In the genomic region with DNA sequence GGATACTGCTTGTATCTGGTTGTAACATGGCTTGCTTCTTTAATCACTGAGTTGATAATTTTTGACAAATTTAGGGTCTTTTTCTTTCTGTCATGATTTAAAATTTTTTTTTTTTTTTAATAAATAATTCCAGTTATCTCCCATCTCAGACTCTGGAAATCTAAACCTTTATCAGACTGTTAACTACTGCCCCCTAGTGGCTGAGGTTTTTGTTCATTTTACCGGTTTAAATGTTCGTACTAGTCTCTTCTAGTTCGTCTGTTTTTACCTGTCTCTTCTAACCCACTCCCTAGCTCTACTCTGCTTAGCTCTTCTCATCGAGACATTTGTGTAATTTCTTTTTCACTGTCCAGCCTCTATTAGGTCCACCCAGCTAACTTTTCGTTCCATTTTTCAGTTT, we compare ENCODE assay signal across 10 mouse cellular contexts.
DNase-seq lines count a peak whose midpoint lies in the region; ATAC-seq and TF ChIP-seq lines count a peak whose summit lies in the region.
"Had no signal": no experiment of that assay in that cellular context is flagged by ENCODE, and none has a peak within 500 bp of the region (broad histone marks: within the 10 kb centered on the region; RNA-seq: fewer than 3 reads in every experiment).

No protein-coding gene starts in this region.

- no peak for ATAC-seq in lung, embryonic 14.5 days (ENCODE audit: insufficient read depth)
- no peak for ATAC-seq in megakaryocyte progenitor cell, adult 5-6 weeks (replicated peaks; ENCODE audit: poor library complexity)

- no peaks in the 10 kb centered on the region for H3K36me3 ChIP-seq in heart, adult 2 months (ENCODE audit: control insufficient read depth, insufficient read depth, low read length)
- H3K36me3 ChIP-seq in lung, embryonic 14.5 days (ENCODE audit: insufficient read depth): no peaks in the 10 kb centered on the region

- 35% methylated on average over 5 of the region's 5 CpGs for WGBS in heart, adult 2 months
- 37% methylated on average over 5 of the region's 5 CpGs for WGBS in lung, embryonic 14.5 days

- no peaks in the 10 kb centered on the region for H3K79me2 ChIP-seq in heart, adult 2 months (replicated peaks; ENCODE audit: control insufficient read depth, insufficient read depth, low read length)

- no peaks in the 10 kb centered on the region for H3K27me3 ChIP-seq in heart, adult 2 months (ENCODE audit: control insufficient read depth, insufficient read depth, low read length)
- no peaks in the 10 kb centered on the region for H3K27me3 ChIP-seq in lung, embryonic 14.5 days (ENCODE audit: insufficient read depth, low read length)

- no peak overlapping the region for H3K4me2 ChIP-seq in lung, embryonic 14.5 days

- H3K4me1 ChIP-seq in heart, adult 2 months (ENCODE audit: control insufficient read depth, insufficient read depth, low read length): no peaks in the 10 kb centered on the region
- no peaks in the 10 kb centered on the region for H3K4me1 ChIP-seq in lung, embryonic 14.5 days (ENCODE audit: insufficient read depth)

- H3K9me3 ChIP-seq in lung, embryonic 14.5 days (ENCODE audit: low read depth, low read length): no peaks in the 10 kb centered on the region

- no peak overlapping the region for H3K9ac ChIP-seq in heart, adult 2 months (ENCODE audit: low read depth, low read length)
- H3K9ac ChIP-seq in lung, embryonic 14.5 days: no peak overlapping the region

- TF ChIP-seq EP300 in heart, adult 2 months (IDR thresholded peaks at IDR 0.05; ENCODE audit: insufficient read depth, low read depth, low read length): no peak

- H3K4me3 ChIP-seq in heart, adult 2 months: no peak overlapping the region
- no peak overlapping the region for H3K4me3 ChIP-seq in lung, embryonic 14.5 days (ENCODE audit: low read depth, low read length)

- DNase-seq in heart, adult 2 months: no peak
- DNase-seq in heart, adult 11 months: no peak
- peak; percentile 86 for DNase-seq in lung, embryonic 14.5 days
- DNase-seq in lung, postnatal 4 days: no peak
- peak; percentile 54 for DNase-seq in R1 (ENCODE audit: low read depth, low spot score)
- peak; percentile 48 for DNase-seq in mesoderm, embryonic 11.5 days (ENCODE audit: low read depth, low spot score)
- DNase-seq in right cerebral cortex, adult 2 months (ENCODE audit: low spot score in 2 of 2): no peak
- DNase-seq: gastrocnemius, postnatal 36 days; kidney, adult 11 months had no signal

- peak; percentile 73 for TF ChIP-seq CTCF in heart, adult 2 months (IDR thresholded peaks at IDR 0.05)
- peak; percentile 58 for TF ChIP-seq CTCF in lung, embryonic 14.5 days (IDR thresholded peaks at IDR 0.05; ENCODE audit: low read depth)

- no peak overlapping the region for H3K27ac ChIP-seq in heart, adult 2 months
- H3K27ac ChIP-seq in lung, embryonic 14.5 days (ENCODE audit: low read depth): no peak overlapping the region

- no peak for TF ChIP-seq POLR2A in heart, adult 2 months (IDR thresholded peaks at IDR 0.05; ENCODE audit: insufficient read depth, low read depth, low read length)

- intact Hi-C loops in heart, adult 2 months (cut with DNase I): no loop called here

Comparison
In these comparisons a context has a peak if more than half of its experiments do, and no peak if none do; other contexts are left out.
1. DNase-seq: peak in lung, embryonic 14.5 days (single experiment), R1 (single experiment) and mesoderm, embryonic 11.5 days (single experiment); none in heart, adult 2 months (0 of 2), heart, adult 11 months (single experiment), lung, postnatal 4 days (0 of 2) and right cerebral cortex, adult 2 months (0 of 2).